Mouse (Mus musculus): ENCODE data around the gene Mtcl1.

GRCm38 (mm10) chr17:66365664-66366063, 83.9 kb downstream of the Mtcl1 start:
- TF ChIP-seq FLI1 (IDR thresholded peaks at IDR 0.05; ENCODE audit: low read length) (no peak), GATA1 (IDR thresholded peaks at IDR 0.05; ENCODE audit: borderline replicate concordance, low read length) (no peak)
